ENCODE assay signal across 27 mouse cellular contexts in genomic region chr9:27923945-27924825, GRCm38 (mm10).
DNase-seq lines count a peak whose midpoint lies in the region; ATAC-seq and TF ChIP-seq lines count a peak whose summit lies in the region.
"Had no signal": no experiment of that assay in that cellular context is flagged by ENCODE, and none has a peak within 500 bp of the region (broad histone marks: within the 10 kb centered on the region; RNA-seq: fewer than 3 reads in every experiment).

No protein-coding gene starts in this region.

- no peaks in the 10 kb centered on the region for H3K27me3 ChIP-seq in heart, embryonic 12.5 days (replicated peaks)
- H3K27me3 ChIP-seq: embryonic facial prominence, embryonic 15.5 days; liver, embryonic 12.5 days; stomach, embryonic 15.5 days had no signal

- intact Hi-C loops in left cerebral cortex, adult 2 months (cut with DNase I): no loop called here
- intact Hi-C loops in left cerebral cortex, postnatal 36 days (cut with DNase I): no loop called here

- 0 out of 2 replicates have a peak, but pooled peaks cover 3% of the 10 kb centered on the region for H3K4me1 ChIP-seq in heart, embryonic 12.5 days (replicated peaks)
- H3K4me1 ChIP-seq: embryonic facial prominence, embryonic 10.5 days; embryonic facial prominence, embryonic 15.5 days; kidney, embryonic 15.5 days; liver, embryonic 12.5 days; stomach, embryonic 15.5 days had no signal

- no peaks in the 10 kb centered on the region for H3K36me3 ChIP-seq in heart, embryonic 12.5 days
- H3K36me3 ChIP-seq: embryonic facial prominence, embryonic 10.5 days; embryonic facial prominence, embryonic 15.5 days; kidney, embryonic 15.5 days; liver, embryonic 12.5 days; stomach, embryonic 15.5 days had no signal

- no peak overlapping the region for H3K9ac ChIP-seq in heart, embryonic 12.5 days
- H3K9ac ChIP-seq: embryonic facial prominence, embryonic 15.5 days; forebrain, embryonic 13.5 days; kidney, embryonic 15.5 days; liver, embryonic 12.5 days; liver, postnatal 0 days; stomach, embryonic 15.5 days had no signal

- H3K27ac ChIP-seq in left cerebral cortex, adult 2 months: peak overlapping the region; percentile 47
- H3K27ac ChIP-seq in heart, embryonic 12.5 days (ENCODE audit: poor library complexity, severe bottlenecking): no peak overlapping the region
- H3K27ac ChIP-seq: embryonic facial prominence, embryonic 10.5 days; embryonic facial prominence, embryonic 15.5 days; forebrain, embryonic 13.5 days; heart, adult 2 months; kidney, embryonic 15.5 days; liver, embryonic 12.5 days; macrophage; stomach, embryonic 15.5 days had no signal

- 0 out of 2 replicates have a peak, but pooled peaks have one; percentile 33 for ATAC-seq in granulocyte monocyte progenitor cell, adult 5-6 weeks (replicated peaks; ENCODE audit: poor library complexity, severe bottlenecking)
- no peak for ATAC-seq in heart, embryonic 12.5 days (ENCODE audit: insufficient number of reproducible peaks, low FRiP score)
- ATAC-seq: CD4-positive, CD25-positive, alpha-beta regulatory T cell, adult 4 months; forebrain, embryonic 13.5 days; hindbrain, embryonic 16.5 days; liver, embryonic 12.5 days; liver, postnatal 0 days had no signal

- no peak overlapping the region for H3K4me3 ChIP-seq in left cerebral cortex, adult 2 months
- no peak overlapping the region for H3K4me3 ChIP-seq in heart, embryonic 12.5 days
- H3K4me3 ChIP-seq: embryonic facial prominence, embryonic 10.5 days; embryonic facial prominence, embryonic 15.5 days; forebrain, embryonic 13.5 days; heart, adult 2 months; kidney, embryonic 15.5 days; liver, embryonic 12.5 days; stomach, embryonic 15.5 days had no signal

- no peaks in the 10 kb centered on the region for H3K9me3 ChIP-seq in heart, embryonic 12.5 days (replicated peaks)
- H3K9me3 ChIP-seq: embryonic facial prominence, embryonic 10.5 days; embryonic facial prominence, embryonic 15.5 days; forebrain, embryonic 13.5 days; kidney, embryonic 15.5 days; liver, embryonic 12.5 days; stomach, embryonic 15.5 days had no signal

- no peak overlapping the region for H3K4me2 ChIP-seq in heart, embryonic 12.5 days
- H3K4me2 ChIP-seq: embryonic facial prominence, embryonic 15.5 days; forebrain, embryonic 13.5 days; kidney, embryonic 15.5 days; liver, embryonic 12.5 days; stomach, embryonic 15.5 days had no signal

- WGBS in heart, embryonic 12.5 days: 47% methylated on average over 4 of the region's 4 CpGs

- TF ChIP-seq CTCF in left cerebral cortex, adult 2 months (IDR thresholded peaks at IDR 0.05): no peak

- DNase-seq in cerebellum, postnatal 25 days: peak; percentile 29 to 47
- DNase-seq in cerebellum, postnatal 4 days (ENCODE audit: low spot score in 2 of 2): no peak
- DNase-seq in left cerebral cortex, adult 2 months (ENCODE audit: extremely low spot score in 1 of 2, low spot score in 2 of 2): no peak
- DNase-seq in left cerebral cortex, postnatal 36 days (ENCODE audit: low spot score in 2 of 2): no peak
- DNase-seq in brain, adult 2 months (ENCODE audit: low read depth, low spot score): peak; percentile 88
- DNase-seq: adrenal gland, adult 8-10 months; gastrocnemius, postnatal 25 days; heart, adult 2 months; heart, postnatal 14 days; kidney, adult 18-20 months; kidney, postnatal 25 days; left cerebral cortex, postnatal 4 days; liver, postnatal 0 days; midbrain, embryonic 14.5 days; right cerebral cortex, postnatal 25 days; thymus, postnatal 36 days had no signal

Comparison
In these comparisons a context has a peak if more than half of its experiments do, and no peak if none do; other contexts are left out.
1. DNase-seq: peak in cerebellum, postnatal 25 days (2 of 2) and brain, adult 2 months (single experiment); none in cerebellum, postnatal 4 days (0 of 2), left cerebral cortex, adult 2 months (0 of 2) and left cerebral cortex, postnatal 36 days (0 of 2).